Mouse (Mus musculus) liver, embryonic 14.5 days (tissue): ENCODE results near the gene Bok.

ENCODE experiments used
- CTCF ChIP-seq: IDR thresholded peaks from 2 replicates; pipeline ENCODE4 v1.5.1; 2016; ENCODE audit warnings: antibody characterized with exemption, low read depth, control low read depth
- EP300 ChIP-seq: IDR thresholded peaks from 2 replicates; pipeline ENCODE4 v1.6.1; 2016; ENCODE audit warnings: antibody characterized with exemption, low read depth

GRCm38 (mm10) chr1:93678386-93678785, 7.1 kb upstream of the Bok start:
- TF ChIP-seq CTCF (no peak), EP300 (no peak)
